Mouse (Mus musculus) mouse trophoblast stem cell (cell line): ENCODE data around the gene Ccar1.
"Not testable (repeated sequence)": the region's sequence is repeated elsewhere in the genome, so short reads cannot be mapped to it uniquely, and the experiment has no call there.

Experiments
- in situ Hi-C, 2 experiments: fragments of 300-500 bp; cut with MseI, MboI; formaldehyde crosslinking; loops; 2 replicates in 1 of 2; 3 replicates in 1 of 2; pipeline ENCODE4 v1.15.1; 2025

The Ccar1 gene

DNA sequence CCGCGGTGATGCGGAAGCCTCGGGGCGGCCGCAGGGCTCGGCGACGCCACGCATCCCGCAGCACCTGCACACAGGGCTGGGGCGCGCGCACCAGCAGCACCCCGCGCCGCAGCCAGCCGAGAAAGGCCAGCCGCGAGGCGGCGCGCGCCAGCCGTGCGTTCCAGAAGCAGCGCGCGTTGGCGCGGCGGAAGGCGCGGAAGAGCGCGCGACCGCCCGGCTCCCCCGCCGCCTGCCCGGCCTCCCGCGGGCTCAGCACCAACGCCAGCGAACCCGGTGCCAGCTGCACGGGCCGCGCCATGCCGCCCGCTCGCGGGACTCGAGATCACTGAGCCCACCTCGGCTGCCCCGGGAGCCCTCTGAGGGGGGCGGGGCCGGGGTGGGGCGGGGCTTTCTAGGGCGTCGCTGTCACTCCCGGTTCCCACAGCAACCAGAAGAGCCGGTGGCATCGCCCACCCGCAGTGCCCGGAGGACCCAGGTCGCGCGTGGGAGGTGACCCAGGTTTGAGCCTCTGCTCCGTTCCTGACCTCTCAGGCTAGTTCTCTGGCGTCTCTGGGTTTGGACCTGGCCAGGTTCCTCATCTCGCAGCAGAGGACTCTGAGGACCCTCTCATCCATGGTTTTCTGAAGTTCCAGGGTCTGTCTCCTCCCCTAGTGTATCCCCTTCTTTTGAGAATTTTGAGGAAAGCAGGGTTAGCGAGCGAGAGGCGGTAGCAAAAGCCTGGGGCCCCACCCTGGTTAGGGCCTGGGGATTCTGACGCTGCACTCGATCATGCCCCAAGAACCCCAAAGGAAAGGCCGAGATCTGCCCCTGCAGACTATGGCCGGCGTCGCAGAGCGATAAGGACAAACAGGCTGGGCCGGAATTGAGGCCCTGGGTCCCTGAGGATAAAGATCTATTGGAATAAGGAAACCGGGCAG lies 66.1 kb downstream of the Ccar1 start, which contains the start of gene Stox1:
Stox1 (minus strand) TSS at position 358 of the 917 bp plus-strand sequence.
- in situ Hi-C loops, result no loop called here

DNA sequence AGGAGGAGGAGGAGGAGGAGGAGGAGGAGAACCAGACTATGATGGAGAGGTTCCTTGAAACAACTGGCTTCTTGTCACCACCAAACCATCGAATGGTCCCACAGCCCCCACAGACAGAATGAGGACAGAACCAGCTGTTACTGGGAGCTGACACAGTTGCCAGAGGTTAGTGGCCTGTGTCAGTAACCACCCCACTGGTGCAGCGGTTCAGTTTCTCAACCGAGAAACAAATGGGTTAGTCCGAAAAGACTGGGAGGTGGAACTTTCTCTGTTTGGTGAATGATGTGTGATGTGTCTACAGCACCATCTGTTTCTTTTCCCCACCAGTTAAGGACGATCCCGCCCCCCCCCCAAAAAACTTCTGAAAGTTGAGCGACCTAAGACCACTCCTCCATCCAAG lies 67.2 kb downstream of the Ccar1 start:
- in situ Hi-C loops, result no loop called here

DNA sequence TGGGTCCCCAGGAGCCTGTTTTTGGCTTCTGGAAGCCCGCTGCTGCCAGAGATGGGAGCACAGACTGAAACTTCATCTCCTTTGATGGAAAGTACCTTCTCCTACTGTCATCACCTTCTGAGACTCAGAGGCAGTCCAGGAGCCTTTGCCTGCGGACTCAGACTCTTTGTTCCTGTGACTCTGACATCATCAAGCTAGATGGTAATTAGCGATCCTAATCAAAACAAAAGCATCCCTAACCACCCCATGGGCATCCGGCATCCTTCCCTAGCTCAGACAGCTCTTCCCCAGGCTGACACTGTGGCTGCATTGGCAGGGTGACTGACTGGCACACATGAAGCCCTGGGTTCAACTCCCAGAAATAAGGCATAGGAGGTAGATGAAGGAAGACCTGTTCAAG lies 69.4 kb downstream of the Ccar1 start:
- in situ Hi-C loops, result no loop called here

DNA sequence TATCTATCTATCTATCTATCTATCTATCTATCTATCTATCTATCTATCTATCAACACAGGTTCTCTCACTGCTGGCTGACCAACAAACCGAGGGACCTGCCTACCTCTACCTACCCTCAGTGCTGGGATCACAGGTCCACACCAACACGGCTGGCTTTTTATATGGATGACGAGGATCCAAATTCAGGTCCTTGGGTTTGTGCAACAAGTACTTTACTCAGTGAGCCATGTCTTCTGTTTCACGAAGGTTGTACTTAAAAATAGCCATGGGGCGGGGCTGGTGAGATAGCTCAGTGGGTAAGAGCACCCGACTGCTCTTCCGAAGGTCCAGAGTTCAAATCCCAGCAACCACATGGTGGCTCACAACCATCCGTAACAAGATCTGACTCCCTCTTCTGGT lies 71.5 kb downstream of the Ccar1 start:
- in situ Hi-C loops, result not testable (repeated sequence)

DNA sequence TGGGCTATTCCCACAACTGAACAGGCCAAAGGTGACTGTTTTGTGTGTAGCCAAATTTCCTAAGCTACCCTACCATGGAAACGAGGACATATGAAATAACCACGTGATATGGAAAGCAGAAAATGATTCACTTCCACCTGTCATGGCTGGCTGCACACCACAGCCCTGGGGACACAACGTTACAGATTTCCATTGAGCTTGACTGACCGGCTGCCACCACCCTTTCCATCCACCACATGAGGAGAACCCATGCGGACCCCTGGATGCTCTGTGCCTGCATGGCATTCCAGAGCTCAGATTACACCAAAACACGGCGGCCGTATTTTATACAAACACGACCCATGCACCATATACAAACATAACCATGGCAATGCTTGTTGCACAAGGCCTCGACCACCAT lies 78.6 kb downstream of the Ccar1 start:
- in situ Hi-C loops, result no loop called here

DNA sequence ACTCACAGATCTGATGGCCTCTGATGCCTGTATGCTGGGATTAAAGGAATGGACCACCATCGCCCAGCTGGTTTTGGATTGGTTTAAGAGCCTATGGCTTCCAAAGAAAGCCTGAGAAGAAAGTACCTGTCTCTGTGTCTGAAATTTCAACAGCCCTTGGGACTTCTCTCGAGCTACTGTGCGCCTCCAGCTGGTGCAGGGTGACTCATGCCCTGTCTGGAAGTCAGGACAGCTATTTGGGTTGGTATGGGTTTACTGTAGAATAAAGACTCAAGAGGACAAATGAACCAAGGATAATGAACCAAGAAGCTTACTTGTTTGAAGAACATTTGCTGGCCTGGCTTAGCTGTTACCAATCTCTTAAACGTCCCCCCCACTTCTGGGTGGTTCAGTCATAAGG lies 88.5 kb downstream of the Ccar1 start:
- in situ Hi-C loops, result no loop called here

DNA sequence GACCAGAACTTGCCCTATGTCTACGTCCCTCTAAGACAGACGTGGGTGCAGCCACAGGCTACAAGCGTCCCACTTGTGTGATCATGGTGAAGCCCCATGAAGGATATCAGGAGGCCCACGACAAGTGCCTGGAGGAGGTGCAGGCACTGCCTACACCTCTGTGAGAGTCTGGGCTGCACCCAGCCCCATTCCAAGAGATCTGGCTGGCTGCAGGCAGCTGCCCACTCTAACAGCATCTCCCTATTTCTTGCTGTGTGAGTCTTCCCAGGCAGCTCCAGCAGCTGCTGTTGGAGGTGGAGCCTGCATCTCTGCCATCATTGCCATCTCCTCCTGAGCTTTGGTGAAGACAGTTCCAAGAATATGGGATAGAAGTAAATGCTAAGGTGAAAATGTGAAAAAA lies 89.7 kb downstream of the Ccar1 start:
- in situ Hi-C loops, result no loop called here
